Mouse (Mus musculus) megakaryocyte, embryonic 14.5 days (primary cell): ENCODE measurements around the gene B3gnt9. TPM values are rescaled to one million over a fixed set of nuclear protein-coding genes. Genes with fewer than 3 reads are reported as not detected.

Experiments used
- H3K27me3 ChIP-seq: replicated peaks from 2 replicates; pipeline ENCODE3; 2012; ENCODE audit warnings: inconsistent platforms
- H3K36me3 ChIP-seq: replicated peaks from 2 replicates; pipeline ENCODE3; 2012; ENCODE audit warnings: low read length, inconsistent platforms, mixed read lengths
- H3K4me1 ChIP-seq: 2 replicates; pipeline ENCODE4 v1.6.1; 2012; ENCODE audit warnings: inconsistent platforms
- H3K4me3 ChIP-seq: replicated peaks from 2 replicates; pipeline ENCODE3; 2012; ENCODE audit warnings: moderate library complexity, mild to moderate bottlenecking, inconsistent platforms
- H3K9me3 ChIP-seq: 2 replicates; pipeline ENCODE4 v1.6.1; 2012; ENCODE audit warnings: inconsistent platforms
- FLI1 ChIP-seq: IDR thresholded peaks from 2 replicates; pipeline ENCODE4 v1.6.1; 2012; ENCODE audit warnings: low read length, inconsistent platforms, mixed read lengths
- GATA1 ChIP-seq: IDR thresholded peaks from 3 replicates; pipeline ENCODE4 v1.6.1; 2012; ENCODE audit warnings: mixed read lengths, low read length, inconsistent platforms, borderline replicate concordance
- polyA plus RNA-seq: library from polyadenylated mRNA; stranded (reverse); fragments of >175 nt; gene quantifications from 2 replicates; pipeline ENCODE4 v1.2.3, GENCODE M21; 2012; ENCODE audit warnings: low replicate concordance; ENCODE audit not compliant: insufficient read depth

The B3gnt9 gene
- polyA plus RNA-seq, 1 experiment, result 4.9 TPM

DNA sequence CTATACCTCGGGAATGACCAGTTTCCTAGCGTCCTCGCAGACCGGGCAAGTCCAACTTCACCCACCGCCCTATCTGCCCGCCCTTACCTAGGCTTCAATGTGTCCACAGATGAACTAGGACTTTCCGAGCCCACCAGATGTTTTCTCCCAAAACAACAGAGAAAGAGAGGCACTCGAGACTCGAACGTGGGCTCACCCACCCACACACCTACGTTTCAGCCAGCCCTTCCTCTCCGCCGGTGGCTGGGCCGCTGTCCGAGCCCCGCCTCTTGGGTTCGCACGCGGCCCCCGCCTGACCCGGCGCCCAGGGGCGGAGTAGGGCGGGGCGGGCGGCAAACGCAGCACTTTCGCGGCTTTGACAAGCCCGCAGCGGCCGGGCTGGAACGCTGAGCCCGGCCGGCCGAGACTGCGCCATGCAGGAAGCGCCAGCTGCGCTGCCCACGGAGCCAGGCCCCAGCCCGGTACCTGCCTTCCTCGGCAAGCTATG lies 14.6 kb upstream of the B3gnt9 start, which contains the start of gene Hsf4:
Hsf4 (plus strand) TSS at position 341 of the 487 bp plus-strand sequence.
- Histone ChIP-seq H3K36me3 (peaks cover 32% of the 10 kb centered on the region), H3K4me1 (peaks cover 49% of the 10 kb centered on the region), H3K4me3 (peak within 1 kb of the TSS; percentile 89), H3K27me3 (peaks cover 60% of the 10 kb centered on the region), H3K9me3 (peaks cover 14% of the 10 kb centered on the region)
- TF ChIP-seq FLI1, result no peak
- no peak for TF ChIP-seq GATA1

DNA sequence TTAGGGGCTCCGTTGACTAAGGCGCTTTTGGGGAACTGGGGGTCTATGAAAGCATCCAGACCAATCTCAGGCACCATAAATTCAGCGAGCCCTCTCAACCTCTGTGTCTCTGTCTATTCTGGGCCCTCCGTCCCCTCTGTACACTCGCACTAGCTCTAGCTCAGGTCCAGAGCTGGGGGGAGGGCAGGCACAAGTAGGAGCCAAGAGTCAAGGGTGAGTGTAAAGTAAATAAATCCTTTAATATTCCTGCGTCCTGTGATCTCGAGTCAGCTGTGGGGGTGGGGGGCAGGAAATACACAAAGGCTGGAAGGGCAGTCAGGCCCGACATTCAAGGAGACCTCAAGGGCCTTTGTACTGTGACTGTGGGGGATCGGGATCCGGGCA lies 14.1 kb upstream of the B3gnt9 start:
- Histone ChIP-seq H3K4me3 (peak overlapping the region; percentile 89), H3K9me3 (peaks cover 14% of the 10 kb centered on the region), H3K4me1 (peaks cover 50% of the 10 kb centered on the region), H3K27me3 (peaks cover 55% of the 10 kb centered on the region), H3K36me3 (peaks cover 32% of the 10 kb centered on the region)
- TF ChIP-seq FLI1, result no peak

DNA sequence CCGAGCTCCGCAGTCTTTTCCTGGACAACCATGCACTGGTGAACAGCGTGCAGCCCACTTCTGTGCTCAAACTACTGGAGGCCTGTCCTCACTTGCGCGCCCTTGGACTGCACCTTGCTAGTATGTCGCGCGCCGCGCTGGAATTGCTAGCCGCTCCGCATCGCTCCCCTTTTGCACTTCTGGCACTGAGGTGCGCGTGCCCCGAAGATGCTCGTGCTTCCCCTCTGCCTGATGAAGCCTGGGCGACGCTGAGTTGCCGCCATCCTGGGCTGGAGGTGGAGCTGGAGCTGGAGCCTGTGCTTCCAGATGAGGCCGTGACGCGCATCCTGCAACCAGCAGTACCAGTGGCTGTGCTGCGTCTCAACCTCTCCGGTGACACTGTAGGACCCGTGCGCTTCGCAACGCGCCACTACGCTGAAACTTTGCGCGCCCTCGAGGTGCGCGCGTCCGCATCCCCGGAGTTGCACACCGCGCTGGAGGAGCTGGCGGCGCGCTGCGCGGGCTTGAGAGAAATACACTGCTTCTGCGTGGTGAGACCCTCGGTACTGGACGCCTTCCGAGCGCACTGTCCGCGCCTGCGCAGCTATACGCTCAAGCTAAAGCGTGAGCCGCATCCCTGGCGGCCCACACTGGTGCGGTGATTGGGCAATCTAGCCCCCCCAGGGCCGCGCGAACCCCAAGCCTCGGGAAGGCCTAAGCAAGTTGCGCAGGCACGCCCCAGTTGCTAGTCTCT lies 13.6 kb upstream of the B3gnt9 start:
- Histone ChIP-seq H3K36me3 (peaks cover 32% of the 10 kb centered on the region), H3K27me3 (peaks cover 54% of the 10 kb centered on the region), H3K9me3 (peaks cover 14% of the 10 kb centered on the region), H3K4me3 (peak overlapping the region; percentile 16), H3K4me1 (peaks cover 55% of the 10 kb centered on the region)
- TF ChIP-seq GATA1 (no peak), FLI1 (no peak)

DNA sequence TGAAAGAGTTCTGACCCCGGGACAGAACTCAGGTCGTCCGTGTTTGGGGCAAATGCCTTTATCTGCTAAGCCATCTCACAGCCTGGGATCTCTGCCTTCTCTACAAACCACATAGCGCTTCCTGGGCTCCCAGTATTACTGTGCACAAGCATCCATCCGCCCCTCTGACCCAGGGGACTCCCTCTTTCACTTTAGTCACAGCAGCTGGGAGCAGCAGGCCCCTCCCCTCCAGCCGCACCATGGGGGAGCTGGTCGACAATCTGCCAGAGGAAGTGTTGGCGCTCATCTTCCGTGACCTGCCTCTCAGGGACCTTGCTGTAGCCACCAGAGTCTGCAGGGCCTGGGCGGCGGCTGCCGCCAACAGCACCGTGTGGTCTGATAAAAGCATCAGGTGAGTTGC lies 11.8 kb upstream of the B3gnt9 start:
- no peak for TF ChIP-seq GATA1
- TF ChIP-seq FLI1, result no peak
- Histone ChIP-seq H3K4me1 (peaks cover 60% of the 10 kb centered on the region), H3K27me3 (peaks cover 39% of the 10 kb centered on the region), H3K4me3 (no peak overlapping the region), H3K9me3 (peaks cover 16% of the 10 kb centered on the region), H3K36me3 (peaks cover 36% of the 10 kb centered on the region)

DNA sequence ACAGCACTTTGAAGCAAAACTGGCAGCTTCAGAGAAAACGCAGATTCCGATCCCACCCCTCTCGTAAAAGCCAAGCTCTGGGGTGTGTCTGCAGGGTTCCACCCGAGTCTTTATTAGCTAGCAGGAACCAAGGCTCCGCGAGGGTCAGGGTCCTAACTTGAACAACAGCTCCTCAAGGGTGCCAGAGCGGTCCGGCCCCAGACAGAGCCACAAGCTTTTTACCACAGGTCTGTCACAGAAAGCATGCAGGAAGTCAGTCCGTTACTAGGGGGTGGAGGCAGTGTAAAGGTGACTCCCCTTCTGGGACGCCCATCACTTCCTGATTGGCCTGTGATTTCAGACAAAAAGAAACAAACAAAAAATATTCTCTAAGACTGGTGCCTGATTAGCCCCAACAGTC lies 10.2 kb upstream of the B3gnt9 start:
- Histone ChIP-seq H3K4me1 (peaks cover 67% of the 10 kb centered on the region), H3K27me3 (peaks cover 22% of the 10 kb centered on the region), H3K4me3 (peak overlapping the region; percentile 98), H3K36me3 (peaks cover 49% of the 10 kb centered on the region), H3K9me3 (peaks cover 20% of the 10 kb centered on the region)
- no peak for TF ChIP-seq GATA1

DNA sequence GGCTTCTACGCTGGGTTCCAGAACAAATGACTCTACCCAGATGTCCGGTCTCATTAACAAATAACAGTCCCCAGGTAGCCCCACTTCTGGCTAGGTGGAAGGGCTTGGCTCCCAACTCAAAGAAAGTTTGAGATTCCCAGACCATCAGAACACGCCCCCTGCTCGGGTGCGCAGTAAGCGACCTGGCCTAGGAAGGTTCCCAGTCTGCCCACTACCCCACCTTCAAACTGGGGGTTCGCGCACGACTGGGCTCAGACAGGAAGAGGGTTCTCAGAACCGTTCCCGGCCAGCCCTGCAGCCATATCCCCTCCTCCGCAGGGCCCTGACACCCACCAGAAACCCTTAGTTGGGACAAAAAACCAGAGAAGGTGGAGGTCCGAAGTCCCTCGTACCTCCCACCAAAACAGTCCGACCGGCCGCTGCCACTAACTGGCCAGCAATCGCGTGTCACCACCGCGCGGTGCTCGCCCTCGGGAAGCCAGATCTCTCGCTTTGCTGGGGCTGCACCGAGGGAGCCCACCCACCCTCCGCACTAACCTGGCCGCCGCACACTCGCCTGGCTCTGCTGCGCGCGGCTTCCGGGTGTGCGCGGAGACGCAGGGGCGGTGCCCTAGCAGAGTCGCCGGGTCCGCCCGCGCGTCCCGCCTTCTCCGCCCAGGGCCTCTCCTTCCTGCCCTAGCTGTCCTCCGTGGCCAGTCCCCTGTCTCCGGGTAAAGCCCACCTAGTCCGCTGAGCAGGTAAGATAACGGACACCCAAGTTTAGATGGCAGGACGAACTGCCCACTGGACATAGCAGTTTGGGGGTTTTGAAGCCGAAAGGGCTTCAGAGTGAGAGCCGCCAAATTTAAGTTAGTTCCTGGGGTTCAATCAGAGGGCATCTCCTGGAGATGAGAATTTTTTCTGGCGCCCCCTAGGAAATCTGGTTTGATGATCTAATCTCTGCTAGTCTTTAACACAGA lies 9.3 kb upstream of the B3gnt9 start, which contains the start of the genes Tradd and Fbxl8:
Tradd (minus strand) TSS at position 586 of the 959 bp plus-strand sequence.
Fbxl8 (plus strand) TSS at position 625 of the 959 bp plus-strand sequence.
- TF ChIP-seq GATA1 (no peak), FLI1 (no peak)
- H3K4me1 ChIP-seq, result peaks cover 67% of the 10 kb centered on the region
- peaks cover 55% of the 10 kb centered on the region for H3K36me3 ChIP-seq
- peaks cover 20% of the 10 kb centered on the region for H3K9me3 ChIP-seq
- peaks cover 14% of the 10 kb centered on the region for H3K27me3 ChIP-seq
- H3K4me3 ChIP-seq, result peak within 1 kb of the TSS; percentile 98

DNA sequence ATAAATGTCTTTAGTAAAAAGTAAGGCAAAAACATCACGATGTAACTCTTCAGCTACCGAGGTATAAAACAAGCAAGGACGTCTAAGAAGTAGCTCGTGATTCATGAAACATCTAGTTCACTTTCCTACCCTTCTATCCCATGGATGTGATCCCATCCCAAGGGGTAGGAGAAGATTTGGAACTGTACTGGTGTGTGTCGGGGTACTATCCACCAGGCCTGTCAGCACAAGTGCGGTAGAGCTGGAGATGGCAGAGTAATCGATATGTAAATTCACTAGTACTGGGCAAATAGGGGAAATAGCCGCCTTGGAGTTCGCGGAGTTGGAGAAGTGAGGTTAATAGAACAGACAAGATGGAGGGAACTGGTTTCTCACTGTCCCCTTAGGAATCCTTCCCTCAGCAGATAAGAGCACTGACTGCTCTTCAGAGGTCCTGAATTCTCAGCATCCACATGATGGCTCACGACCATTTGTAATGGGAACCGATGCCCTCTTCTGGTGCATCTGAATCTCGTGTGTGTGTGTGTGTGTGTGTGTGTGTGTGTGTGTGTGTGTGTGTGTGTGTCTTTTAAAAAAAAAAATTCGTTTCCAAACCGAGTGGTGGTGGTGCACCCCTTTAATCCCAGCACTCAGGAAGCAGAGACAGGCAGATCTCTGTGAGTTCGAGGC lies 8.4 kb upstream of the B3gnt9 start:
- peaks cover 57% of the 10 kb centered on the region for H3K36me3 ChIP-seq
- no peak for TF ChIP-seq GATA1
- TF ChIP-seq FLI1, result no peak
- peaks cover 13% of the 10 kb centered on the region for H3K9me3 ChIP-seq
- peak overlapping the region; percentile 98 for H3K4me3 ChIP-seq
- peaks cover 5% of the 10 kb centered on the region for H3K27me3 ChIP-seq
- peaks cover 62% of the 10 kb centered on the region for H3K4me1 ChIP-seq

DNA sequence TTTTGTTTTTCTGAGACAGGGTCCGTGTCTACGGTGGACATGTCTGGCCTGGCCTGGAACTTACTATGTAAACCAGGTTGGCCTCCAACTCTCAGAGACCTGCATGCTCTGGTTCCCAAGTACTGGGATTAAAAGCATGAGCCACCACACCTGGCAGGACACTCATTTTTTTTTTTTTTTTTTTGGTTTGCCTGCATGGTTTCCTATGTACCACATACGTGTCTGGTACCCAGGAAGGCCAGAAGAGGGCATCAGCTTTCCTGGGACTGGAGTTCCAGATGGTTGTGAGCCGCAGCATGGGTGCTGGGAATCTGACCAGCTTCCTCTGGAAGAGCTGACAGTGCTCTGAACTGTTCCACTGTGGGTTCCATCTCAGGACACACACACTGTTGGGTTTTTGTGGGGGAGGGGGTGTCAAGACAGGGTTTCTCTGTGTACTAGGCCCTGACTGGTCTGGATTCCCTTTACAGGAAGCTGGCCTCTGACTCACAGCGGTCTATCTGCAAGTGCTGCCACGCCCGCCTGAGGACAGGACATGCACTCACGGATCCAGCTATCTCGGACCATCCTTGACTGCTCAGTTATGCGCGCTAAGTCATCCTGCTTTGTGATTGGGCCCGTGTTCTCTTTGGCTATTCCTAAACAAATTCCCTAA lies 6.5 kb upstream of the B3gnt9 start:
- Histone ChIP-seq H3K27me3 (no peaks in the 10 kb centered on the region), H3K4me3 (peak overlapping the region; percentile 73), H3K9me3 (peaks cover 9% of the 10 kb centered on the region; the same call in 1 of the 2 replicates), H3K36me3 (peaks cover 49% of the 10 kb centered on the region), H3K4me1 (peaks cover 53% of the 10 kb centered on the region)
- TF ChIP-seq FLI1, result no peak
- TF ChIP-seq GATA1, result no peak

DNA sequence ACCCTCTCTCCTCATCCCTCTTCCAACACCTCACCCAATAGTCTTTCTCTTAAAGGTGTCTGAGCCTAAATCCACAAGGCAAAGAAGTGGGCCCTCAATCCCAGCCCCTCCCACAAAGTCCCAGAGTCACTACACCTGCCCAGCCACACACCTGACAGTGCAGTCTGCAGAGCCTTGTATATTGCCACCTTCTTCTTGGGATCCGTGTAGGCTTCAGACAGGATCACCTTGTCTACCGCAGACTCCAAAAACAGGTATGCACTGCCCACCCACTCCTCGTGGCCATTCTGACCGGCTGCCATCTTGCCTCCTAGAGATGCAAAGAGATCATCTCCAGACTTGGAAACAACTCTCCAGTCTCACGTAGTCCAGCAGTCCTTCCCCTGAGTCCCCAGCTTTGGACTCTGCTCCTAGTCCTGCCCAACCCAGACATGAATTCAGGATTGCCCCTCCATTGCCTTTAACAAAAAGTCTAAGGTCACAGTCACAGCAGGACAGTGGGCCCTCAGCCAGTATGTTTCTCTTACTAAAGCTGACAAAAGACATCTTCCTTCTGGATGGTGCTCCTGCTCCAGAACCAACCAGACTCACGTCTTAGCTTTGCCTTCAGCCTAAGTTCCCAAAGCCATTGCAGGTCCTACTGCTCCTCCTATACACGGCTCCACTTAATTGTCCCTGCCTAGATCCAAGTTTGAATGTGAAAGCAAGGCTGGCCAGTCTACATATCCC lies 5.6 kb upstream of the B3gnt9 start:
- Histone ChIP-seq H3K4me3 (no peak overlapping the region), H3K9me3 (peaks cover 5% of the 10 kb centered on the region; the same call in 1 of the 2 replicates), H3K4me1 (peaks cover 52% of the 10 kb centered on the region), H3K27me3 (peaks cover 2% of the 10 kb centered on the region), H3K36me3 (peaks cover 44% of the 10 kb centered on the region)
- TF ChIP-seq FLI1, result no peak
- no peak for TF ChIP-seq GATA1
